Mouse (Mus musculus) stomach, postnatal 0 days (tissue): ENCODE results near the gene Ergic1. TPM values are rescaled to one million over a fixed set of nuclear protein-coding genes. Genes with fewer than 3 reads are reported as not detected.

Experiments used
- ATAC-seq: fragments of 200-750 bp; cut with Nextera tagmentation; 2 replicates; pipeline ENCODE4 v1.8.0; 2017; ENCODE audit not compliant: low FRiP score, low TSS enrichment
- DNase-seq: peaks from one replicate; pipeline ENCODE4 v3.0.0-alpha.2; 2016; ENCODE audit warnings: low spot score
- H3K27ac ChIP-seq: fragments of 300-500 bp; sonication (generic); replicated peaks from 2 replicates; pipeline ENCODE4 v1.5.1; 2014; ENCODE audit warnings: mild to moderate bottlenecking, control low read depth
- H3K27me3 ChIP-seq: fragments of 300-500 bp; sonication (generic); 2 replicates; pipeline ENCODE4 v1.6.1; 2014; ENCODE audit warnings: low read length; ENCODE audit not compliant: control insufficient read depth, insufficient read depth
- H3K36me3 ChIP-seq: fragments of 300-500 bp; sonication (generic); 2 replicates; pipeline ENCODE4 v1.6.1; 2014; ENCODE audit warnings: low read length, mixed read lengths; ENCODE audit not compliant: control insufficient read depth, insufficient read depth
- H3K4me1 ChIP-seq: fragments of 300-500 bp; sonication (generic); replicated peaks from 2 replicates; pipeline ENCODE4 v1.6.1; 2014; ENCODE audit warnings: antibody characterized with exemption; ENCODE audit not compliant: control insufficient read depth, insufficient read depth
- H3K4me2 ChIP-seq: fragments of 300-500 bp; sonication (generic); replicated peaks from 2 replicates; pipeline ENCODE4 v1.6.1; 2014; ENCODE audit warnings: low read depth, mild to moderate bottlenecking, control low read depth, moderate library complexity
- H3K4me3 ChIP-seq: fragments of 300-500 bp; sonication (generic); 2 replicates; pipeline ENCODE4 v1.5.1; 2014; ENCODE audit warnings: low read depth, low read length, control low read depth
- H3K9ac ChIP-seq: fragments of 300-500 bp; sonication (generic); 2 replicates; pipeline ENCODE4 v1.6.1; 2014; ENCODE audit warnings: mild to moderate bottlenecking, low read length, control low read depth, mixed read lengths
- H3K9me3 ChIP-seq: fragments of 300-500 bp; sonication (generic); 2 replicates; pipeline ENCODE4 v1.6.1; 2016; ENCODE audit warnings: low read length; ENCODE audit not compliant: control insufficient read depth
- CTCF ChIP-seq: IDR thresholded peaks from 2 replicates; pipeline ENCODE4 v1.5.1; 2016; ENCODE audit warnings: antibody characterized with exemption, low read depth, mild to moderate bottlenecking, moderate library complexity
- EP300 ChIP-seq: optimal IDR thresholded peaks from 2 replicates; pipeline ENCODE3; 2016; ENCODE audit warnings: antibody characterized with exemption
- WGBS: fragments of 180-500 bp; shearing (Covaris S2); extraction: QIAGEN DNeasy Blood & Tissue Kit; methylation state at CpG from one replicate; pipeline ENCODE4 v1.1.7; 2014; 5-methylcytosine and 5-hydroxymethylcytosine counted together
- polyA plus RNA-seq: library from polyadenylated mRNA; unstranded; fragments of >200 nt; fragmentation: Nextera tagmentation; extraction: Ambion mirVana; gene quantifications from 2 replicates; pipeline ENCODE4 v1.2.1, GENCODE M21; 2015

Gene Ergic1
- polyA plus RNA-seq, 1 experiment from 2014 or later = 64.2 TPM

DNA sequence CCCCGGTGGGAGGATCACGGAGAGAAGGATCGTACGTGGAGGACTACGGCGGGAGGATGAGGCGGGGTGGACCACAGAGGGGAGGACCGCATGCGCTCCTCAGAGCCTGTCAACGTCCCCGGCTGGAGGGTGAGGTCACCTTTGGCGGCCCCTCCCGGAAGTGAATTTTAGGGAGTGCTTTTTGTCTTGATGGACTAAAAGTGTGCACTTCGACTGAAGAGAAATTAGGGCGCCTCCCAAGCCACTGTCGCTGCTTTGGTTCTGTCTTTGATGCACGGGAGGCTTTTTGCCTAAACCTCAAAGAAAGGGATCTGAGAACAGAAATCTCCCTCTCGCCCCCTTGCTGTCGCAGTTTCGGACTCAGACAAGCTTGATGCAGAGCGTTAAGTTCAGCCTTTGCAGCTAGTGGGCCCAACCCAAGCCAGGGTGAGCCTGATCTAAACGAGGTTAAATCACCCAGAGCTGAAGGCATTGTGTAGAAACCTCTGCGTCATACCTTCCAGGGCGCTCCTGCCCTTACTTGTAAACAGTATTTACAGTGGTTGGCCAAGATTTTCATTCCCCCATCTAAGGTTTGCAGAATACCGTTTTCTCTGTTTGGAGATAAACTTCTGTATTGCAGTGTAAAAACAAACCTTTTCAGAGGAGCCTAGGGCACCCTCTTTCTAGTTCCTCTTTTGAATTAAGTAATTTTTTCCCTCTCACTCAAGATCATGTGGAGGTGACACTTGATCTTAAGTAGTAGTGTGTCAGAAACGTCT lies 115.5 kb downstream of the Ergic1 start:
- no peaks in the 10 kb centered on the region; the same call in 1 of the 2 replicates for H3K36me3 ChIP-seq
- under 1% methylated on average over 26 of the region's 26 CpGs for WGBS
- peak overlapping the region; percentile 83 for H3K9ac ChIP-seq
- H3K27ac ChIP-seq = peak overlapping the region; percentile 96
- ATAC-seq (peak; percentile 89), DNase-seq (peak; percentile 65)
- 0 out of 2 replicates have a peak, but pooled peaks cover 2% of the 10 kb centered on the region for H3K4me1 ChIP-seq
- H3K27me3 ChIP-seq = no peaks in the 10 kb centered on the region
- peak overlapping the region; percentile 62 for H3K4me2 ChIP-seq
- TF ChIP-seq EP300 (no peak), CTCF (peak; percentile 59)
- peak overlapping the region; percentile 60 for H3K4me3 ChIP-seq
- no peaks in the 10 kb centered on the region for H3K9me3 ChIP-seq

DNA sequence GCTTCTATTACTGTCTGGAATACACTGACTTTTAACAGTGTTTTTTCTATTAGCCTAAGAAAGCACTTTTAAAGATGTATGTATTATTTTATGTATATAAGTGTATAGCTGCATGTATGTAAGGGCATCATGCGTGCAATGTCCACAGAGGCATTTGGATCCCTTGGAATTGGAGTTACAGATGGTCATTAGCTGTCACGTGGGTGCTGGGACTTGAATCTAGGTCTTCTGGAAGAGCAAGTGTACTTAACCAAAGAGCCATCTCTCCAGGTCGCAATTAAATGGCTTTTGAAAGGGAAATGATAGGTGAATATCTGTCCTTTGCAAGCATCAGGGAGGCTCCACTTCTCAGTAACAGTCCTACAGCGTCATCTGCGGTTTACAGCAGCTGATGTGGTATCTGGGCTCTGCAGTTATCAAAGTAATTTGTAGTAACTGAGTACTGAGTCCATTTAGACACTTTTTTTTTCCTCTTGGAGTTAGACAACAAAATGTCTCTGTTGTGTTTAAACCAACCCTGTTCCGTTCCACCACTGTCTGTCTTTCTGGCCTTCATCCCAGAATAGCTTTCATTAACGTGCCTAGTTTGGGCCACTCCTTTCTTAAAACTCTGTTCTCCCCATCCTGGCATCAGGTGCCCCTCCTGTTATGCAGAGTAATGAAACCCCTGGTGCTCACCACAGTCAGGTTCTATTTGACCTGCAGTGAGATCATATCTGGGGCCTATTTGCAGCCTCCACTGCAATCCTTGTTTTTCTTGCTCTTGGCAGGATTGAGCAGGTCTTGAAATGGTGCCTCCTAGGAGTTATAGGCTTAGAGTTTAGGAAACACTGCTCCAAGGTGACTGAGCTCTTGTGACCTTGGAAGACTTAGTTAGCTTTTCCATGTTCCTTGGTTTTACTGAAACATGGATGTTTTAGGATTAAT lies 116.7 kb downstream of the Ergic1 start:
- 0 out of 2 replicates have a peak, but pooled peaks cover 2% of the 10 kb centered on the region for H3K4me1 ChIP-seq
- H3K27ac ChIP-seq = peak overlapping the region; percentile 24; the same call in 1 of the 2 replicates
- TF ChIP-seq EP300 (no peak), CTCF (no peak)
- 62% methylated on average over 7 of the region's 7 CpGs for WGBS
- no peaks in the 10 kb centered on the region for H3K9me3 ChIP-seq
- H3K27me3 ChIP-seq = no peaks in the 10 kb centered on the region
- no peak overlapping the region for H3K4me3 ChIP-seq
- H3K4me2 ChIP-seq = peak overlapping the region; percentile 29
- no peaks in the 10 kb centered on the region; the same call in 1 of the 2 replicates for H3K36me3 ChIP-seq
- peak overlapping the region; percentile 23; the same call in 1 of the 2 replicates for H3K9ac ChIP-seq
- no peak for DNase-seq
- ATAC-seq = no peak

DNA sequence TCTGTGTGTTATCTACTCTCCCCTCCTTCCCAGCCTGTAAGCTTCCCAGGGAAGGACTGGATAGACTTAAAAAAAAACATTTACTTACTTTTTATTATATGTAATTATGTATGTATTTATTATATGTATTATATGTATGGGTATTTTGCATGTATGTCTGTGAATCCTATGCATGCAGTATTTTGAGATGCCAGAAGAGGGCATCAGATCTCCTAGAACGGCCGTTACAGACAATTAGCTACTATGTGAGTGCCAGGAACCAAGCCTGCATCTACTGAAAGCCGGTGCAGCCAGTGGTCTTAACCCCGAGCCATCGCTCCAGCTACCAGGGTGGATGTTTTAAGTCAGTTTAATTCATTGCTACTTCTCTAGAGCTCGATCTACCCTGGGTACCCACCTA lies 120.0 kb downstream of the Ergic1 start:
- no peak overlapping the region for H3K4me2 ChIP-seq
- no peak for ATAC-seq
- H3K9ac ChIP-seq = no peak overlapping the region
- H3K4me1 ChIP-seq = 0 out of 2 replicates have a peak, but pooled peaks cover 2% of the 10 kb centered on the region
- no peak overlapping the region for H3K4me3 ChIP-seq
- H3K27ac ChIP-seq = no peak overlapping the region
- peaks cover 2% of the 10 kb centered on the region; the same call in 1 of the 2 replicates for H3K36me3 ChIP-seq
- no peaks in the 10 kb centered on the region for H3K27me3 ChIP-seq
- WGBS = 89% methylated on average over 6 of the region's 6 CpGs
- DNase-seq = no peak
- H3K9me3 ChIP-seq = no peaks in the 10 kb centered on the region
- TF ChIP-seq EP300 (no peak), CTCF (peak; percentile 26; the same call in 1 of the 2 replicates)

DNA sequence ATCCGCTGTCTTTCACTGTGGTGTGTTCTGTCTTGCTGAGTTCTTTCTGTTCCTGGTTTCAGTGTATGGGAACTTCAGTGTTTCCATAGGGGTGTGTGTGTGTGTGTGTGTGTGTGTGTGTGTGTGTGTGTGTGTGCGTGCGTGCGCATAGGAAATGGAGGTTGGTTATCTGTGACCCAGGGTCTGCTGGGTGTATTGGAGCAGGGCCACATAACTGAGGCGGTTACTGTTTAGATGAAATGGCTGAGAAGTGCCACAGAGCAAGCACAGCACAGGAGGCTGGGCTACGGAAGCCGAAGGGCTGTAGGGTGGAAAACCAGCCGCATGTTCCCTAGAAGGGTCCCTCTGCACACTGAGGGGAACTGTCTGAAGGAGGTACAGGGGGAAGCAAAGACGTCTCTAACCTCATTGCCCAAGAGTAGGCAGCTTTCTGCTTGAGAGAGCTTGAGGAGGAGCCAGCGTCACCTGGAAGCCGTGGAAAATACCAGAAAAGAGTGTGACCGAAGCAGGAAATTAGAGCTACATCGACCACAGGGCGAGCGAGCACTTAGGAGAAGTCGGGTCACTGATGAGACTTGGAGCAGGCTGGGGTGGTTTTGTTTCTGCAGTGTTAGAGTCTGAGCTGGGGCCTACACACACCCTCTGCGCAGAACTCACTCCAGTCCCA lies 125.2 kb downstream of the Ergic1 start:
- Histone ChIP-seq H3K4me3 (no peak overlapping the region), H3K9ac (no peak overlapping the region), H3K4me1 (no peaks in the 10 kb centered on the region), H3K27ac (no peak overlapping the region), H3K4me2 (no peak overlapping the region), H3K9me3 (no peaks in the 10 kb centered on the region), H3K36me3 (0 out of 2 replicates have a peak, but pooled peaks cover 2% of the 10 kb centered on the region), H3K27me3 (no peaks in the 10 kb centered on the region)
- 83% methylated on average over 17 of the region's 17 CpGs for WGBS
- DNase-seq (no peak), ATAC-seq (no peak)
- no peak for TF ChIP-seq CTCF
- no peak for TF ChIP-seq EP300
